Mouse (Mus musculus) liver, embryonic 14.5 days (tissue): ENCODE results near the gene Cfap74.

Source experiments
- CTCF ChIP-seq: IDR thresholded peaks from 2 replicates; pipeline ENCODE4 v1.5.1; 2016; ENCODE audit warnings: antibody characterized with exemption, low read depth, control low read depth
- EP300 ChIP-seq: IDR thresholded peaks from 2 replicates; pipeline ENCODE4 v1.6.1; 2016; ENCODE audit warnings: antibody characterized with exemption, low read depth

DNA sequence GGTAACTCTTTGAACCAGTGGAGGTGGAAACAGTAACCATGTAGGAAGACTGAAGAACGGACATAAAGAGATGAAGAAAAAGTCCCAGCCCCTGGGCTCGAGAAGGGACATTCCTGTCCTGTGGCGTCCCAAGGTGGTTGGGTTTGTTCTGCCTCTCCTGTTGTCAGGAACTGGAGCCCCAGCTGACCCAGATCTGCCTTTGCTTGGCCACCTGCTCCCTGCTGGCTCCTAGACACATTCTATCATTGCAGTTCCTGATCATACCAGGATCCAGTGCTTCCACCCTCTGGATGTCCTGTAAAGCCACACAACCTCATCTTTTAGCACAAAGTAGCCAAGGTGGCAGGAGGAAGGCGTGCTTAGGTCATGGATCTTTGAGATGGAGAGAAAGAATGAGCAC, 25.7 kb upstream of the Cfap74 start:
- TF ChIP-seq CTCF (no peak), EP300 (no peak)
